Mouse (Mus musculus) heart, postnatal 0 days (tissue): ENCODE measurements around the gene Coq9. TPM values are rescaled to one million over a fixed set of nuclear protein-coding genes. Genes with fewer than 3 reads are reported as not detected.

Source experiments
- ATAC-seq: fragments of 200-750 bp; cut with Nextera tagmentation; 2 replicates; pipeline ENCODE4 v1.8.0; 2017; ENCODE audit warnings: low read depth, moderate number of reproducible peaks, moderate library complexity; ENCODE audit not compliant: insufficient read depth
- DNase-seq: peaks from one replicate; pipeline ENCODE4 v3.0.0-alpha.2; 2016; ENCODE audit warnings: low spot score
- H3K27ac ChIP-seq: fragments of 300-500 bp; sonication (generic); 2 replicates; pipeline ENCODE4 v1.5.1; 2014; ENCODE audit warnings: low read depth, mild to moderate bottlenecking
- H3K27me3 ChIP-seq: fragments of 300-500 bp; sonication (generic); 2 replicates; pipeline ENCODE4 v1.6.1; 2014; ENCODE audit warnings: low read length, mixed read lengths; ENCODE audit not compliant: control insufficient read depth, insufficient read depth
- H3K36me3 ChIP-seq: fragments of 300-500 bp; sonication (generic); replicated peaks from 2 replicates; pipeline ENCODE4 v1.6.1; 2014; ENCODE audit warnings: low read length, mixed read lengths; ENCODE audit not compliant: control insufficient read depth, insufficient read depth
- H3K4me1 ChIP-seq: fragments of 300-500 bp; sonication (generic); 2 replicates; pipeline ENCODE4 v1.6.1; 2014; ENCODE audit warnings: antibody characterized with exemption; ENCODE audit not compliant: control insufficient read depth, insufficient read depth
- H3K4me2 ChIP-seq: fragments of 300-500 bp; sonication (generic); 2 replicates; pipeline ENCODE4 v1.6.1; 2014; ENCODE audit warnings: low read depth, mild to moderate bottlenecking, low read length, moderate library complexity
- H3K4me3 ChIP-seq: fragments of 300-500 bp; sonication (generic); 2 replicates; pipeline ENCODE4 v1.5.1; 2014; ENCODE audit warnings: low read depth, low read length
- H3K9ac ChIP-seq: fragments of 300-500 bp; sonication (generic); replicated peaks from 2 replicates; pipeline ENCODE4 v1.6.1; 2014; ENCODE audit warnings: low read depth, low read length, mixed read lengths
- H3K9me3 ChIP-seq: fragments of 300-500 bp; sonication (generic); replicated peaks from 2 replicates; pipeline ENCODE4 v1.6.1; 2016; ENCODE audit warnings: low read length; ENCODE audit not compliant: control insufficient read depth
- CTCF ChIP-seq: IDR thresholded peaks from 2 replicates; pipeline ENCODE4 v1.5.1; 2016; ENCODE audit warnings: antibody characterized with exemption, control low read depth, low read depth
- EP300 ChIP-seq: IDR thresholded peaks from 2 replicates; pipeline ENCODE4 v1.6.1; 2016; ENCODE audit warnings: antibody characterized with exemption, low read depth
- WGBS: fragments of 180-500 bp; shearing (Covaris S2); extraction: QIAGEN DNeasy Blood & Tissue Kit; methylation state at CpG from one replicate; pipeline ENCODE4 v1.1.7; 2014; 5-methylcytosine and 5-hydroxymethylcytosine counted together
- polyA plus RNA-seq: library from polyadenylated mRNA; unstranded; fragments of >200 nt; fragmentation: Nextera tagmentation; extraction: Ambion mirVana; gene quantifications from 2 replicates; pipeline ENCODE4 v1.2.1, GENCODE M21; 2015
- total RNA-seq: library from RNA; depleted of rRNA; stranded (reverse); fragments of >200 nt; gene quantifications from 2 replicates; pipeline ENCODE4 v1.2.3, GENCODE M21; 2014; ENCODE audit warnings: low replicate concordance

Gene Coq9
- total and polyA plus RNA-seq, 2 experiments from 2014 or later = 290 to 677 TPM

- Histone ChIP-seq H3K27me3 (no peaks in the 10 kb centered on the region), H3K4me3 (no peak overlapping the region), H3K9ac (no peak overlapping the region), H3K36me3 (peaks cover 9% of the 10 kb centered on the region), H3K9me3 (no peaks in the 10 kb centered on the region), H3K27ac (no peak overlapping the region), H3K4me2 (peak overlapping the region; percentile 64; the same call in 1 of the 2 replicates), H3K4me1 (peaks cover 27% of the 10 kb centered on the region)
- WGBS = 57% methylated on average over 3 of the region's 3 CpGs
- TF ChIP-seq CTCF (no peak), EP300 (no peak)
- DNase-seq = no peak
- ATAC-seq = no peak
These were observed 34.0 kb downstream of the Coq9 start for GRCm38 (mm10) chr8:94872156-94872555.

- Histone ChIP-seq H3K36me3 (0 out of 2 replicates have a peak, but pooled peaks cover 5% of the 10 kb centered on the region), H3K9me3 (no peaks in the 10 kb centered on the region), H3K4me3 (no peak overlapping the region), H3K9ac (no peak overlapping the region), H3K27ac (no peak overlapping the region), H3K27me3 (no peaks in the 10 kb centered on the region), H3K4me2 (0 out of 2 replicates have a peak overlapping the region, but pooled peaks have one; percentile 64), H3K4me1 (peaks cover 27% of the 10 kb centered on the region)
- TF ChIP-seq CTCF (no peak), EP300 (no peak)
- WGBS = 85% methylated on average over 2 of the region's 2 CpGs
- no peak for DNase-seq
- ATAC-seq = no peak
These were observed 34.5 kb downstream of the Coq9 start for GRCm38 (mm10) chr8:94872576-94872975.

GRCm38 (mm10) chr8:94874358-94874757 lies 36.2 kb downstream of the Coq9 start:
- ATAC-seq (peak; percentile 25; the same call in 1 of the 2 replicates), DNase-seq (peak; percentile 75)
- Histone ChIP-seq H3K36me3 (0 out of 2 replicates have a peak, but pooled peaks cover 5% of the 10 kb centered on the region), H3K27me3 (no peaks in the 10 kb centered on the region), H3K4me2 (peak overlapping the region; percentile 93), H3K4me3 (peak overlapping the region; percentile 78), H3K9ac (peak overlapping the region; percentile 21; the same call in 1 of the 2 replicates), H3K27ac (no peak overlapping the region), H3K4me1 (peaks cover 22% of the 10 kb centered on the region), H3K9me3 (no peaks in the 10 kb centered on the region)
- WGBS = 9% methylated on average over 6 of the region's 6 CpGs
- TF ChIP-seq EP300 (no peak), CTCF (peak; percentile 87)

- no peak for DNase-seq
These were observed 37.2 kb downstream of the Coq9 start for GRCm38 (mm10) chr8:94875096-94875870.

GRCm38 (mm10) chr8:94875871-94876150 lies 37.7 kb downstream of the Coq9 start:
- Histone ChIP-seq H3K27me3 (no peaks in the 10 kb centered on the region), H3K9ac (peak overlapping the region; percentile 65), H3K9me3 (no peaks in the 10 kb centered on the region), H3K4me2 (peak overlapping the region; percentile 93), H3K27ac (peak overlapping the region; percentile 70), H3K4me3 (peak overlapping the region; percentile 78), H3K4me1 (peaks cover 14% of the 10 kb centered on the region; the same call in 1 of the 2 replicates), H3K36me3 (no peaks in the 10 kb centered on the region)
- no peak for DNase-seq
- under 1% methylated on average over 18 of the region's 20 CpGs for WGBS
- TF ChIP-seq CTCF = no peak
- no peak for TF ChIP-seq EP300
- ATAC-seq = 0 out of 2 replicates have a peak, but pooled peaks have one; percentile 1

More at GRCm38 (mm10) chr8:94875096-94875870, 37.2 kb downstream of the Coq9 start:
- Histone ChIP-seq H3K4me3 (peak overlapping the region; percentile 78), H3K4me2 (peak overlapping the region; percentile 93), H3K27me3 (no peaks in the 10 kb centered on the region), H3K9ac (peak overlapping the region; percentile 65), H3K27ac (peak overlapping the region; percentile 70), H3K4me1 (peaks cover 14% of the 10 kb centered on the region; the same call in 1 of the 2 replicates), H3K9me3 (no peaks in the 10 kb centered on the region), H3K36me3 (no peaks in the 10 kb centered on the region)
- 0 out of 2 replicates have a peak, but pooled peaks have one; percentile 12 for ATAC-seq
- WGBS = 4% methylated on average over 17 of the region's 17 CpGs
- no peak for TF ChIP-seq EP300
- no peak for TF ChIP-seq CTCF
